Mouse (Mus musculus) retina, postnatal 1 day (tissue): ENCODE data around the gene Hoxa10.

Experiments used
- DNase-seq: peaks from one replicate; pipeline ENCODE4 v3.0.0-alpha.2; 2012

The Hoxa10 gene

DNA sequence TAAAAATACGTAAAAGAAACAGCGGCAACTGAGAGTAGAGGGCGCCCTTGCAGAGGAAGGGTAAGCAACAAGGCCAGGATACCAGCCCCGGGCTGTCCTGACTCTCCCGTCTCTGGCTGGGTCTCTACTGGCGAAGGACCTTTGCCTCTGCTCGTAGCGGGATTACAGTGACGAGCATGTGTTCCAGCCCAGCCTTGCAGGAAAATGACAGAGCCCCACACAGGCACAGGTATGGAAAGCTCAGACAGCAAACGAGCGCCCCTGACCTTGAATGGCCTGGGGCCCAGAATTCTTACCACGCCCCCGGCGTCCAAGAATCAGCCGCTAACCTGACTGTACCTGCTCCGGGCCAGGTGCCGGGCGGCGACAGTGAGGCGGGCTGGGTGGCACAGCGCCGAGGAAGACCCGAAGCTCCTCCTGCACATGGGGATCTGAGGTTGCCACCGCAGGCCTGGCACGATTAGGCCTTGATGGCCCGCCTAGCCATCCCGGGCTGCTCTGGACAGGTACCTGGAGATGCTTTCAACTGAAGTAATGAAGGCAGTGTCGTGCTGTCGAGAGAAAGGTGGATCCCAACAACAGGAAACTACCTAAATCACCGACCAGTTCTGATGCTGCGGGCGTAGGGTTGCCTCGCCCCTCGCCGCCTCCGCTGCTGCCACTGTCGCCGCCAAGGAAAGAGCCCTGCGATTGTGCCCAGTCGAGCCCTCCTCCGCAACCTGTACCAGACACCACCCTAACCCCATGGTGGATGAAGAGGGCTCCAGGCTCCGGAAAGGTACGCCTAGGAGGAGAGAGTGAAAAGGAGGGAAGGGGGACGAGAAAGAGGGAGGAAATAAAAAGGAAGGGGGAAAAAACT lies 10.9 kb downstream of the Hoxa10 start:
- no peak for DNase-seq

DNA sequence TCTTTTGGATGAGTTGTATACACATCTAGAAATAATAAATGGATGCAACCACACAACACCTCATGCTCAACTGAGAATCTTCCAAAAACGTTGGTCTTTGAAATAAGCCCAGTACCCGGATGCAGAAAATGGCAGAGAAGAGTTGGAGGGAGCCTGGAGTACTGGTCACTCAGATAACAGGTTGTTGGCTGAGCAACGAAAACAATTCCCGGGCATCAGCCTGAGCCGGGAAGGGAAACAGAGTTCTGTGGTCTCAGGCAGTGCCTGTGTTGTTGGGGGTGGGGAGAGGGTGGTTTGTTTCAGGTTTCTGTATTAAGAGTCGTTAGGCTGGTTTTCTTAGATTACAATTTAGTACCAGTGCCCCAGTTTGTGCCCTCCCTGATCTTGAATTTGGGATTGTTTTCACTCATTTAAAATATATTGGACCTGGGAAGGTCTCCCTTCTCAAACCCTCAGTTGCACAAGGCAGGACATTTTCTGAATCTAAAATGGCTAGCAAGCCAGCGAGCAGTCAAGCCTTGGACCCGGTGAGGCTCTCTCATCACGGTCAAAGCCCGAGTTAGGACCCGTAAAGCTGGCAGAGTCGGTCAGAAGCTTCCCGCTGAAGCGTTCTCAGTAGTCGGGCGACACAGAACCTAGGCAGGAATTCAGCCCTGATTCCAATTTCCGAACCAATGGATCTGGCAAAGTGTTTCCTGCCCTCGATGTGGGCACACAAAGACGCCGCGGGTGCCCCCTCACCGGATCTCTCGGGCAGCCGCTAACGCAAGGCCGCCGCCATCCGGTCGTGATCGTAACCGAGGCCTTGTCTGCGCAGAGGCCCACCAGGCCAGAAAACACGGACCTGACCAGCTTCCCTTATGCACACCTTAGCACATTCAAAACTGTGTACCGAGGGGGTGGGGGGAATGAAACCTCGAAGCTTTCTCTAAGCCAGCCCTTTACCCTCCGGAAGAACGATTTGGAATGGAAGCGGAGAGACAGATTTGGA lies 11.9 kb downstream of the Hoxa10 start:
- no peak for DNase-seq

DNA sequence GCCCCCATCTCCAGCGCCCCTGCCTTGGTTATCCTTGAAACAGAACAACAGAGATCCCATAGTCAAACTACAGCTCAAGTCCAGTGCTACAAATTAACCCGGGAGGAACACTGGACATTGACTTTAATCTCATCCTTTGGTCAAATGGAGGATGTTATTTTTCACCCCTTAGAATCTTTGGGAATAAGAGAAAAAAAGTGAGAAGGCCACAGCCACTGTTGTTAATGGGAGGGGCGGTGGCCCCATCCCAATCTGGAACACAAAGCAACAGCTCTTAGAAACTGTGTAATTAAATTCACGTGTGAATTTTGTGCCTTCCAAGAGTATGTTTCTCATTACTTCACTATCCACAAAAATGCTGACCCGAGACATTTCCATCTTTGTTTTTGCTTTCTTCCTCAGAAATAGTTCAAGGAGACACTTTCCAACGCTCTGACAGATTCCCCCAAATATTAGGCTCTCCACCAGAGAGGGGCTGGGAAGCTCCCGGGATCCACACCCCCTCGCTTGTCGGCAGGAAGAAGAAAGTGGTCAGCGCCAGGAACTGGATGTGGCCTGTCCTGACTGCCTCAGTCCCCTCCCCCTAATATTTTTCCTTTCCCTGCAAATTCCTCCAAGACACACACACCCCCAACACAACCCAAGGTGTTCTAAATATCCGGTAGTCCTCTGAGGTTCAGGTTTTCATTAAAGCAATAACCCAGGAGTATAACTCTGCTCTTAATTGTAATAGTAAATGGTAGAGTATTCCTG lies 13.0 kb downstream of the Hoxa10 start:
- no peak for DNase-seq

DNA sequence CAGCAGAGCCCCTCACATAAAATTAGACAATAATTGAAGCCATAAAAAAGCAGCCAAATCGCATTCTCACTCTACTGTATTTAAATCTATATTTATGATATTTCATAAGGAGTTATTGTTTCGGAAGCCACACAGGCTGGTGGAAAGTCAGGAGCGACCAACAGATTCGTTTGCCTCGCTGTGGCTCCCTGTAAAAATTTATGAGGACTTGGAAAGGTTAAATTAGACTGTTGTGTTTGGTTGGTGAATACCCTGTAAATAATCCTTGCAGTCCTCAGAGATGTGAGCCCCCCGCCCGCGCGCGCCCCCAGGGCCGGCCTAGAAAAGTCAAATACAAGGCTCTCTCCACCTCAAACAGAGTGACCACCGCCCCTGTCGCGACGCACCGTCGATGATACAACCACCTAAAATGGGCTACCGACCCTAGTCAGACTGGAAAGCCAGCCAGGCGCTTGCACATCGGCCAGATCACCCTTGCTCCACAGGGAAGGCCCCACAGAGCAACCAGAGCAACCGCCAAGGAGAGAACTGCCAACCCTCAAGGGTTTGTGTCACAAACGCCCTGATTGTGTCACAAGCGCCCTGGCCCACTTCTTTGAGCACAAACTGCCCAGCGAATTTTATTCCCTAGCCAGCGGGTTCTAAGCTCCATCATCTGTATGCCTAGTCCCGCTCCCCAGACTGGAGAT lies 13.9 kb downstream of the Hoxa10 start:
- DNase-seq: no peak

DNA sequence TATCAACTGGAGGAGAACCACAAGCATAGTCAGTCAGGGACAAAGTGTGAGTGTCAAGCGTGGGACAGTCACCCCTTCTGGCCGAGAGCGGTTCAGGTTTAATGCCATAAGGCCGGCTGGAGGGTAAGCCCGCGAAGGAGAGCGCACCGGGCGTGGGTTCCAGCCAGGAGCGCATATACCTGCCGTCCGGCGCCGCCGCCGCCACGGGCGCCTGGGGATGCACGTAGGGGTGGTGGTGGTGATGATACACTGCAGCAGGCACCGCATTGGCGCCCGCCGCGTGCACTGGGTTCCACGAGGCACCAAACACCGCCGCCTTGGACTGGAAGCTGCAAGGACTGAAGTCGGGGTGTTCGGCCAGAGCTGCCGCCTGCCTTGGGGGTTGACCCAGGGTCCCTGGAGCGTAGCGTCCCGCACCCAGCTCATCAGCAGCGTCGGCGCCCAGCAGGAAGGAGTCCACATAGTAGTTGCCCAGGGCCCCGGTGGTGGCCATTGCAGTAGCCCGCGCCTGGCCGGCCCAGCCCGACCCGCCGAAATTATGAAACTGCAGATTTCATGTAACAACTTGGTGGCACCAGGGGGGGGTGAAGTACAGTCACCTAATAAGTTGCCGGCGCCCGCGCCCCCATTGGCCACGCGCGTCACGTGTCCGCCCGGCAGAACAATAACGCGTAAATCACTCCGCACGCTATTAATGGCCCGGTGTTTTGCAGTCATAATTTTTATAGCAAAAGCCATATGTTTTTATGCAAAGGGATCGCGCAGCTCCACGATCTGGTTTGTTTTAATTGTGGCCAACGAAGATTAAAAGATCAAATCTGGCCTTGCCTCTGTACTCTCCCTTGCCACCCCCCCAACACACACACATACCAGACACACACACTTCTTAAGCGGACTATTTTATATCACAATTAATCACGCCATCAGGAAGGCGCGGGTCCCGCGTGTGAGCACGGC lies 14.8 kb downstream of the Hoxa10 start:
- no peak for DNase-seq

DNA sequence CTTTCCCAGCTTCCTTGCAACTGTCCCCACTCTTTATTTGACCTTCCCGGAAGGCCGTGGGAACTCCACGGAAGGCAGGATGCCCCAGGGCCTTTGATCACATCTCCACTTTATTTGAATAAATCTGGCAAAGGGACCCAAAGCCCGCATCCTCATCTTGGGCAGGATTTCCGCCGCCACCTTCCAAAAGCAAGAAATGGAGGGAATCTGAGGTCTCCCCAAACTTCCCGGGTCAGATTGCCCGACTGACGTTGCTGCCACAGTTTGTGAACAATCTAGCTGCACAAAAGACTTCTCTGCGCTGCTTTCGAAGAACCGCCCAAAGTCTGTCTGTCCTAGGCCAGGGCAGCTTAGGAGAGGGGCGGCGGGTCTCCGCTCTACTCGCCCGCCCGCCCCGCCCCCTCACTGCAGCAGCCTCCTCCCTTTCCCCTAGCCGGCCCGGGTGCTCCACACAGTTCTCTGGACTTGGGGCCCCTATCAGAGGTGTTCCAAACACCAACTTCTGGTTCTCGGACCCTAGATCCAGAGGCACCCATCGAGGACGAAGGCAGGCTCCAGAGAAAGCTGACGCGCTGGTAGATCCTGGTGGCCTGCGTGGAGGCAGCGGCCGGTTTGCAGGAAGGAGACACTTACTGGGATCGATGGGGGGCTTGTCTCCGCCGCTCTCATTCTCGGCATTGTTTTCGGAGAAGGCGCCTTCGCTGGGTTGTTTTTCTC lies 15.6 kb downstream of the Hoxa10 start:
- no peak for DNase-seq

DNA sequence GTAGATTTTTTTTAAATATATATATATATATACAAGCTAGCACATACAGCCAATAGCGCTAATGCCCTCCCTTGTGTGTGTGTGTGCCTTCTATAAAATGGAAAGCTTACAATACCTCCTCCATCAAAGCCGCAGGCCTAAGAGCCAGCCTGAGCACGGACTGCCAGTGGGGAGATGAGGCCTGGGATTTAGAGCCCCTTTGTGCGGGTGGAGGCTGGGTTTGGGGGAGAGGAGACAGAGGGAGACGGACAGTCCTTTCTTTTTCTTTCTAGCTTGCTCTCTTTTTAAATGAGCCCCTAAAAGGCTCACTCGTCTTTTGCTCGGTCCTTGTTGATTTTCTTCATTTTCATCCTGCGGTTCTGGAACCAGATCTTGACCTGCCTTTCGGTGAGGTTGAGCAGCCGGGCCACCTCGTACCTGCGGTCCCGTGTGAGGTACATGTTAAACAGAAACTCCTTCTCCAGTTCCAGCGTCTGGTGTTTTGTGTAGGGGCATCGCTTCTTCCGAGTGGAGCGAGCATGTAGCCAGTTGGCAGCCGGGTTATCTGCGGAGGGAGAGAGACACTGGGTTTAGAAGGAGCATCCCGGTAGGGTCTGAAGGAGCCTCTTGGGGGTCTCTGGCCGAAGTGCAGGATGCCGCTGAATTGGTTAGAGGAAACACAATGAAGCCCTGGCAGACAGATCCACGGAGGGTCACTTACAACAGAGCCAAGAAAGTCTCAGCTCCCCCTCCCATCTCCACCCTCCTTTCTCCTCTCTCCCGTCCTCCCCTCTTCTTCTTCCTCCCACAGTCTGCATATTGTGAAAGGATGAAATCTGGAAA lies 16.5 kb downstream of the Hoxa10 start:
- no peak for DNase-seq

DNA sequence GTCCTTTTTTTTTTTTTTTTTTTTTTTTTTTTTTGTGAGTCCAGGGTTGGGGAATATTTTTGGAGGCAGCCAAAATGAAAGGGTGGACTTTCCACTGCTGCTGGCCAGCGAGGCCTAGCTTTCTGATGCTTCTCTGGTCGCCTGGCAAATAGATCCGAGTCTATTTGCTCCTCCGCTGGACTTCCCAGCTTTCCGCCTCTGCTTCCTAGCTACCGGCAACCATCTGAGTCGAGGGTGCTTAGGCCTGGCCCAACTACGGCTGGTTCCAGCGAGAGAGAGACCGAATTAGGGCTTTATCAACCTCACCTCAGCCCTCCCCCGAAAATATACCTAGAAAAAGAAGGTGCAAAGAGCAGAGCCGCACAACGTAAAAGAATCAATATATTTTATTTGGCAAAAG lies 17.9 kb downstream of the Hoxa10 start:
- no peak for DNase-seq

DNA sequence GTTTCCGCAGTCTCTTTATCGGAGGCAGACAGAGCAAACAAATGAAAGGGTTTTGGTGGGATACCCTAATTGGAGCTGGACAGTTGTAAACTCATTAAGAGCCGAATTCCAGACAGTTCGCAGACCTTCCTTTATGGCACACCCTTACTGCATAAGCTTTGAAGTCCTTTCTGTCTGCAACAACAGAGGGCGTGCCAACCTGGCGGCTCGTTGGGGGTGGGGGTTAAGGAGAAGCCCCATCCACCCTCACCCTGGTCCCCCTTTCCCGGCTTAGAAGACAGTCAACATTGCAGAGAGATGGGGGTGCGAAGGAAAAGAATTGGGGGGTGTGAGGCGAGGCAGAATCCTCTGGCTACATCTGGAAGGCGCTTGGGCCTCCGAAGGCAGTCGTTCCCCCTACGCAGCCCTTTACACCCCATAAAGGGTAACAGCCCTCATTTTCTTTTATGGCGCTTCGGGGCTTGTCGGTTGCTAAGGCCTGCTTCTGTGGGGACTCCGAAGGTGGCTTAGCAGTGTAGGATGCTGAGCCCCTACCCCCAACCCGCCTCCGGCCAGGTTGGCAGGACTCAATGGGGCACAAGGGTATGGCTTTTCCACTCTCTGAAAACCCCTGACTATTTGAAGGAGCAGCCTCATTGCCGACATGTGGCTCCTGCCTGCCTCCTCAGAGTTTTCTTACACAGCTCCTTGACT lies 18.5 kb downstream of the Hoxa10 start:
- DNase-seq: no peak

DNA sequence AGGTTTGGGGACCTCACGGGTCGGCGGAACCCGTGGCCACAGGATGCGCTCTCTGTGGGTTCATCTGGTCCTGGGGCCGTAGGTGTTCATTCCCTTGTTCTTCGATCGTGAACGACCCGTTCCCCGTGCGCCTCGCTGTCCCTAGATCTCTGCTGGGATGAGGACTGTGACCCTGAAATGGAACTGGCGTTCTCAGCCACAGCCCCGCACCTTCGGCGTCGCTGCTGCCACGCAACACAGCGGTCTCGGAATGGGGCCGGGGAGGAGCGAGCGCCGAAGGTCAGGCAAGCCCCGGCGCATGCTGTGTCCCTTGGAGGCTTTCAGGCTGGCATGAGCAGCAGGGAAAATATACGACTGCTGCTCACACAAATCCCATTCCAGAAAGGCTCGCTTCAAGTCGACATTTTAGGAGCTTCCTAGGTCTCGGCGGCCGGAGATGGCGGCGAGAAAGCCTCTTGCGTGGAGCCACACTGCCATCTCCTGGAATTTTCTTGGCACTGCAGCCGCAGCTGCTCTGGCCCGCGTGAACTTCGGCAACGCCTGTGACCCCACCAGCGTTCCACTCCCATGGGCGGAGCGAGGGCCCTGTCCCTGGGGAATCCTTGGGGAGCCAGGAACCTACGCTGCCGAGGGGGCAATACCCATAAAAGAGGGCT lies 19.2 kb downstream of the Hoxa10 start, which contains the start of gene Hoxa7:
TSS of gene Hoxa7 (minus strand) at position 518 of the 656 bp plus-strand sequence.
- DNase-seq: peak; percentile 91

DNA sequence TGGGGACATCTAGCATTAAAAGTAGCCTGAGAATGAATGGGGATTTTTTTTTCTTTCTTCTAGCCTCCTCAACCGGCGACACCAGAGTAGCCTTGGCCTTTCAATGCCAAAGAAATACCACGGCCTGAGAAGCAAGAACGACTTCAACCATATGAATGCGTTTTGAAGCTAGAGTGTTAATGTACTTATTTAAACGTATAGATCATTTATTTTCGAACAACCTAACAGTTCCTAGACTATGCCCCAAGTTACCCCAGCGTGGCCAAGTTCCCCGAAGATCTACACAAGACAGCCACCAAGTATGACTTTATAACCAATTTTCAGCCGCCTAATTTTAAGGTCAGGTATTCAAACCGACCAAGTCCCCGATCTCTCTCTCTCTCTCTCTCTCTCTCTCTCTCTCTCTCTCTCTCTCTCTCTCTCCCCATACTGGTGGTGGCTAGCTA lies 19.8 kb downstream of the Hoxa10 start:
- no peak for DNase-seq

DNA sequence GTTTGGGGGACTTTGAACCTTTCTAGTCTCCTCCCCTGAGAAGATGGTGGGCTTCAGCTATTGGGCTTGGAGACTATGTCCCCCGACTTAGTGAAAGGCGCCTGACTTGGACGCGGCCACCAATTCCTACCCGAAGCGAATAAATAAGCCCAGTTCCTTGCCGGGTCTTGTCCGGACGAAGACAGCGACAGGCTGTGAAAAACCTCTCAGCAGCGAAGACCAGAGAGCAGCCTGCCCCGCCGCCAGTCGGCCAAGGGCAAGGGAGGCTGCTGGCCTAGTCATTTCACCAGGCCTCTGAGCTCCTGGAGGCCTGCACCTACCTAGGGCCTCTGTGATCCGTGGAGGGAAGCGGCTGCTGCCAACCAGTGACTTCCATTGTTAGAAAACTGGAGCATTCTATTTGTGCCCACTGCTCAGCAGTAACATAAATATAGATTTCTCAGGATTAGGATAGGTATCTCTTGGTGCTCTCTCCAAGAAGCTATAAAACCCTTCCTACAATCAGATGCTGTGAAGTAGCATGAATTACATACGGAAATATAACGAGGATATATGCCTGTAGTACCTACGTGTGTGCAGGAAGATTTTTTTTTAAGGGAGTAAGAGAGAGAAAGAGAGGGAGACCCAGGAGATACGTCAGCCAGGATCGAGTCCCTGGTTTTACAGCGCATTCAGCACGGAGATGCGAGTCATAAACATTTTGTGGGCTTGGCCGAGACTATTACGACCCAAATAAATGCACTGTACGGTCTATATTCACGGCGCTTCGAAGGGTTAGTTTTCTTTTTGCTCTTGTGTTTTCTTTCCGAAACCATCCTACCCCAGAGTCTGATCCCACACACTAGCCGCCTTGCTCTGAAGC lies 20.4 kb downstream of the Hoxa10 start:
- DNase-seq: no peak

DNA sequence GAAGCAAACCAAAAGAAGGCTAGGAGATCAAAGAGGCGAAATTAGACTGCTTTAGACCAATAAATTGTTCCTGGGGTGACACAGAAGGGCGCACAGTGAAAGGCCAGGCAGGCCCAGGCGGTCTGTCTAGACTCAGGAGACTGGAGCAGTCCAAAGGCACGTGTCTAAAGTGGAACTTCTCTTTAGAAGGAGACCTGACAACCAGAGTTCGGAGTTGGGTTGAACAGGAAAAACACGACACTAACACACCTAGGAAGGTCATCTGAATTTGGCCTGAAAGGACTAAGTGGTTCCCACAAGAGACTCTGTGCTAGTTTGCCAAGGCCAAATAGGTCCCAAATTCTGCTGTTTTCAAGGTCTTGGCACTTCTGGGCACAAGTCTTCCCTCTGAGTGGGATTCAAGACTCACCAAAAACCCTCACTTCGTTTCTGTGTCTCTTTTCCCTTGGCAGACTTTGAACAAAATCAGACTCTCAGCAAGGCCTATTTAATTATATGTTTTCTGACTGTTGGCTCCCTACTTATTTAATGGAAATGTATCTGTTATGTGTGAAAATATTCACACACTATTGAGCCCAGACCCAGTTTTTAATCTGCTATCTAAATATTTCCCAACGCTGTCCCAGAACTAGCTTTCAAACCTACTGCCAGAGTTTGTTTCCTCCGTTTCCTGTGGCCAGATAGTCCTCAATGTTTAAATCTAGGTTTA lies 21.3 kb downstream of the Hoxa10 start:
- DNase-seq: no peak

DNA sequence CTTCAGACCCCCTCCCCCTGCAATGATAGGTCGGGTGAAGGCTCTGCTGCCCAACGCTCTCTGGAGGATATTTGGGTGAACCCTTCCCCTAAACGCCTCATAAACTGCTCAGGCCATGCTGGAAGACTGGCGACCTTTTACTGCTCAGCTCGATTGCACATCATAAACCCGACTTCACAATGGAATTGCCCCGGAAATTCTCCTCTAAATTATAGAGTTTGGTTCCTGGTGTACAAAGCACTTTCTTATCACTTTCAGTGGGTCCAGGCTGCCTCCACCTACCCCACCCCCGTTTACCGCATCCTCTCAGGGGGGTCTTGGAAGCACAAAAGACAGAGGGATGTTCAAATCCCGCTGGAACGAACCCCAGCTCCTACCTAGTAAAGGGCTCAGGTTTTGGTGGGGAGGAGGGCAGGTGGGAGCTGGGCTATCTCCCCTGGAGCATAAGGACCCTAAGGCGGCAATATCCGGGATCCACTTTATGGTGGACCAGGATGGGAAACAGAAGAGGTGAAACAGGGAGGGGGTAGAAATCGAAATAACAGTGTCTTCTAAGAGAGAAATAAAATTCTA lies 21.9 kb downstream of the Hoxa10 start:
- no peak for DNase-seq

DNA sequence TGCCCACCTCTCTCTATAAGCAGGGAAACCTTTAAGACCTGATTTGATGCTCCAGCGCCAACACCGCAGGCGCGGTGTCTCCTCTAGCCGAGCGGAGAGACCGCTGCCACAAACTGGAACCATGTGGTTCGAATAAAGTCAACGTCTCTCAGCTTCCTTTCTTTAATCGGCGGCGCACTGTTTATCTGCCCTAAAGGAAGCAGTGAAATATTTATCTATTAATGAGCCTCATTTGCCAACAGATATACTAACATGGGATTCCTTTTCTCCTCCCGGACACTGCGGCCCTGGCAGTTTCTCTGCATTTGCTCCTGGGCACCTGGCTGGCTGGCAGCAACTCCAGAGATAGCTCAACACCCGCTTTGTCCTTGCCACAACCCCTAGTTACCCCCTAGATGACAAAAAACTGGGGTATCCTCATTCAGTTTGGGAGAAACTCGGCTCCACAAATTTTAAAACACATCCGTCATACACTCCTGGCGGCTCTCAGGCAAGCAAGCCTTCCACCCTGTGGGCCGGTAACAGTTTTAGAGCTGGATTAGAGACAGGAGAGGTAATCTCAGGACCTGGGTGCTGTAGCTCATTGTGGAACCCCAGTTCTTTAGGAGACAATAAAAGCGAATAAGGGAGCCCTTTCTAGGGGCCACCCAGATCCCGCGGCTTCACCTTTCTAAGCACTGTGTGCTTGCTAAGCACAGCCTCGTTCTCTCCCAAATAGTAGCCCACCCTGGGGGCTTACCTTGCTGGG lies 22.6 kb downstream of the Hoxa10 start:
- peak; percentile 30 for DNase-seq

DNA sequence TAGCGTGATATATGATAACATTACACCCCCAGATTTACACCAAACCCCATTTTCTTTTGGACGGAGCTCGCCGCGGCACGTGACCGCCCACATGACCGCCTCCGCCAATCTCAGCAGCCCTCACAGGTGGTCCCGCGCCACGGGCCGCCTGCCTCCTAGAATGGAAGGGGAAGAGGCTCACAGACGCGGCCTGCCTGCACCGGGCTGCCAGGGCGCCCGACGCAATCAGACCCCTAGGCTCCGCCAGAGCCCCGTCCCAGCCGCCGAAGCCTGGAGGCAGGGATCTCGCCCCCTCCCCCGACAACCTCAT lies 23.2 kb downstream of the Hoxa10 start:
- DNase-seq: no peak
